Mouse (Mus musculus) kidney, adult 2 months (tissue): ENCODE data around the gene Rnf41.

Experiments
- CTCF ChIP-seq: fragments of 200-500 bp; conservative IDR thresholded peaks from 2 replicates; pipeline ENCODE4 v1.5.1; 2011; ENCODE audit warnings: low read depth, mild to moderate bottlenecking, control low read depth, low read length, moderate library complexity, mixed read lengths; ENCODE audit not compliant: insufficient read depth, insufficient read length
- POLR2A ChIP-seq: fragments of 200-500 bp; IDR thresholded peaks from one replicate; pipeline ENCODE4 v1.6.1; 2011; ENCODE audit warnings: low read depth, low read length, control low read depth

GRCm38 (mm10) chr10:128444354-128444753 lies 32.9 kb downstream of the Rnf41 start:
- TF ChIP-seq POLR2A, result no peak
- no peak for TF ChIP-seq CTCF
